Mouse (Mus musculus) heart, adult 11 months (tissue): ENCODE measurements around the gene Hipk1.
A peak's percentile ranks its signal among the peaks of the same experiment; 100 is the strongest.

Experiments used
- DNase-seq: peaks from one replicate; pipeline ENCODE4 v3.0.0; 2022

The Hipk1 gene

GRCm38 (mm10) chr3:103792111-103792406 lies 696 bp upstream of the Hipk1 start:
- DNase-seq, result peak; percentile 86

- DNase-seq, result peak; percentile 94
Observed at GRCm38 (mm10) chr3:103790346-103791145, 817 bp downstream of the Hipk1 start.

GRCm38 (mm10) chr3:103789891-103790345 lies 1.4 kb downstream of the Hipk1 start:
- DNase-seq, result peak; percentile 97

- no peak for DNase-seq
Observed at GRCm38 (mm10) chr3:103789096-103789495, 2.3 kb downstream of the Hipk1 start.

- peak; percentile 89 for DNase-seq
Observed at GRCm38 (mm10) chr3:103787225-103787624, 4.1 kb downstream of the Hipk1 start.

GRCm38 (mm10) chr3:103782844-103783609 lies 8.3 kb downstream of the Hipk1 start:
- peak; percentile 43 for DNase-seq

GRCm38 (mm10) chr3:103780777-103781176 lies 10.6 kb downstream of the Hipk1 start:
- peak; percentile 66 for DNase-seq

GRCm38 (mm10) chr3:103780271-103780670 lies 11.1 kb downstream of the Hipk1 start:
- peak; percentile 68 for DNase-seq

GRCm38 (mm10) chr3:103779183-103779582 lies 12.2 kb downstream of the Hipk1 start:
- DNase-seq, result peak; percentile 58

- peak; percentile 78 for DNase-seq
Observed at GRCm38 (mm10) chr3:103778660-103779059, 12.7 kb downstream of the Hipk1 start.

- peak; percentile 74 for DNase-seq
Observed at GRCm38 (mm10) chr3:103777940-103778339, 13.4 kb downstream of the Hipk1 start.

GRCm38 (mm10) chr3:103774009-103774408 lies 17.4 kb downstream of the Hipk1 start:
- DNase-seq, result peak; percentile 85

- DNase-seq, result peak; percentile 81
Observed at GRCm38 (mm10) chr3:103773508-103773907, 17.9 kb downstream of the Hipk1 start.

- DNase-seq, result peak; percentile 90
Observed at GRCm38 (mm10) chr3:103772846-103773245, 18.5 kb downstream of the Hipk1 start.

GRCm38 (mm10) chr3:103771531-103772130 lies 19.7 kb downstream of the Hipk1 start:
- DNase-seq, result peak; percentile 96

GRCm38 (mm10) chr3:103766789-103767188 lies 24.6 kb downstream of the Hipk1 start:
- peak; percentile 85 for DNase-seq

- DNase-seq, result peak; percentile 46
Observed at GRCm38 (mm10) chr3:103759261-103759970, 31.9 kb downstream of the Hipk1 start.

GRCm38 (mm10) chr3:103758456-103758855 lies 32.9 kb downstream of the Hipk1 start:
- DNase-seq, result no peak

- no peak for DNase-seq
Observed at GRCm38 (mm10) chr3:103756920-103757319, 34.4 kb downstream of the Hipk1 start.

- DNase-seq, result peak; percentile 37
Observed at GRCm38 (mm10) chr3:103755351-103755750, 36.0 kb downstream of the Hipk1 start.

GRCm38 (mm10) chr3:103751558-103751957 lies 39.8 kb downstream of the Hipk1 start:
- DNase-seq, result no peak

- peak; percentile 85 for DNase-seq
Observed at GRCm38 (mm10) chr3:103746711-103747110, 44.7 kb downstream of the Hipk1 start.
